Mouse (Mus musculus) lung, adult 2 months (tissue): Measurements from ENCODE around the gene Ahsa2. TPM values are rescaled to one million over a fixed set of nuclear protein-coding genes. Genes with fewer than 3 reads are reported as not detected.
"Not testable (repeated sequence)": the region's sequence is repeated elsewhere in the genome, so short reads cannot be mapped to it uniquely, and the experiment has no call there.

Source experiments
- DNase-seq: peaks from one replicate; pipeline ENCODE4 v3.0.0; 2022
- H3K4me1 ChIP-seq: fragments of 200-500 bp; 2 replicates; pipeline ENCODE4 v1.6.1; 2011; ENCODE audit warnings: low read length; ENCODE audit not compliant: control insufficient read depth, insufficient read depth
- H3K4me3 ChIP-seq: fragments of 200-500 bp; replicated peaks from 2 replicates; pipeline ENCODE3; 2011; ENCODE audit warnings: low read depth, mild to moderate bottlenecking, control low read depth, low read length; ENCODE audit errors: extremely low read depth
- CTCF ChIP-seq: fragments of 200-500 bp; IDR thresholded peaks from 2 replicates; pipeline ENCODE4 v1.5.1; 2011; ENCODE audit warnings: mild to moderate bottlenecking, low read length, control low read depth; ENCODE audit not compliant: insufficient read depth
- POLR2A ChIP-seq: fragments of 200-500 bp; IDR thresholded peaks from 2 replicates; pipeline ENCODE4 v1.6.1; 2011; ENCODE audit warnings: low read depth, mild to moderate bottlenecking, control low read depth, low read length, borderline replicate concordance; ENCODE audit errors: extremely low read depth
- WGBS: fragments of 180-500 bp; shearing (Covaris S2); methylation state at CpG from one replicate; pipeline ENCODE4 v1.1.7; 2018; 5-methylcytosine and 5-hydroxymethylcytosine counted together
- polyA plus RNA-seq: library from polyadenylated mRNA; depleted of rRNA; stranded (reverse); fragments of >200 nt; gene quantifications from 2 replicates; pipeline ENCODE4 v1.2.3, GENCODE M21; 2012; rRNA removed

The Ahsa2 gene
- polyA plus RNA-seq: 5.6 and 7.9 TPM in 2 replicates

DNA sequence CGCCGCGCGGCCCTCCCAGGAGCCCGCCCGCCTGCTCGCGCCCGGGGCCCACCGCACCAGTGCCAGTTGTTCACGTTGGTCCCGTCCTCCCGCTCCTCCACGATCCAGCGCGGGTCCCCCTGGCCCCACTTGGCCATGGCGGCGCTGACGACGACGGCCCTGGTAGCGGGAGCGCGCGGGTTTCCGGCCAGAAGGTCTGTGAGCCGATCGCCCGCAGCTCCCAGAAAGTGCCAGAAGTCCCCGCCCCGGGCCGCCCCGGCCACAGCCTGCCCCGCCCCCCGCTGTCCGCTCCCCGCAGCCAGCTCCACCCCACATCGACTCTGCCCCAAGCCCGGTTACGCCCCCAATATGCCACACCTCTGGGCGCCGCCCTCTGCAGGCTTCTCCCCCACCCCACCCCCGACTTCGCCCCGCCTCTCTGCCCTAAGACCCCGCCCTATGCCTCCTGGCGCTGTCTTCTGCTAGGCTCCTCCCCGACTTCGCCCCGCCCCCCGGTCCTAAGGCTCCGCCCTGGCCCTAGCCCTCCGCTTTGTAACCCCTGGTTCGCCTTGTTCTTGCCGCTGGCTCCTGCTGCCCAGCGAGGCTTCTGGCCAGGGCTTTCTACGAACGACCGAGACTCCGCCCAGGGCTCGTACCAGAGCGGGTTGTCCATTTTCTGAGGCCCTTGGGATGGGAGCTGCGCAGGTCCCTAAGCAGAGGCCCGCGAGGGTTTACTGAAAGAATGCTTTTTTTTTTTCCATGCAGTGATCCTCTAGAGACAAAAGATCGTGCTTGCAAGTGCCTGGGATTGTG is at the start of gene Ahsa2:
Gene Ahsa2 (minus strand): TSS at position 313 of the 792 bp plus-strand sequence.
- TF ChIP-seq CTCF (no peak), POLR2A (peak; percentile 67; the same call in 1 of the 2 replicates)
- Histone ChIP-seq H3K4me3 (peak within 1 kb of the TSS; percentile 93), H3K4me1 (peaks cover 9% of the 10 kb centered on the region)
- DNase-seq: peak; percentile 98
- WGBS: 1% methylated on average over 62 of the region's 66 CpGs

DNA sequence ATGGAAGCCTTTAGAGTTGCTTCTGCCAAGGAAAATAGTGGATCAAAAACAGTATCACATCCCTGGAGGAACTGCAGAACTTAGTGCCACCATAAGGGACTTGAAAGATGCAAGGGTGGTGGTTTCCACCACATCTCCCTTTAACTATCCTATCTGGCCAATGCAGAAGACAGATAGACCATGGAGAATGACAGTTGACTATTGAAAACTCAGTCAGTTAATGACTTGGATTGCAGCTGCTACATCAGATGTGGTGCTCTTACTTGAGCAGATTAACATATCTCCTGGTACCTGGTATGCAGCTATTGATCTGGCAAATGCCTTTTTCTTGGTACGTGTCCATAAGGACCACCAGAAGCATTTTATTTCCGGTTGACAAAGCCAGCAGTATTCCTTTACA is 39.6 kb upstream of the Ahsa2 start:
- Histone ChIP-seq H3K4me3 (no peak overlapping the region), H3K4me1 (no peaks in the 10 kb centered on the region)
- WGBS: 92% methylated on average over 2 of the region's 2 CpGs
- DNase-seq: no peak
- no peak for TF ChIP-seq CTCF
- no peak for TF ChIP-seq POLR2A

DNA sequence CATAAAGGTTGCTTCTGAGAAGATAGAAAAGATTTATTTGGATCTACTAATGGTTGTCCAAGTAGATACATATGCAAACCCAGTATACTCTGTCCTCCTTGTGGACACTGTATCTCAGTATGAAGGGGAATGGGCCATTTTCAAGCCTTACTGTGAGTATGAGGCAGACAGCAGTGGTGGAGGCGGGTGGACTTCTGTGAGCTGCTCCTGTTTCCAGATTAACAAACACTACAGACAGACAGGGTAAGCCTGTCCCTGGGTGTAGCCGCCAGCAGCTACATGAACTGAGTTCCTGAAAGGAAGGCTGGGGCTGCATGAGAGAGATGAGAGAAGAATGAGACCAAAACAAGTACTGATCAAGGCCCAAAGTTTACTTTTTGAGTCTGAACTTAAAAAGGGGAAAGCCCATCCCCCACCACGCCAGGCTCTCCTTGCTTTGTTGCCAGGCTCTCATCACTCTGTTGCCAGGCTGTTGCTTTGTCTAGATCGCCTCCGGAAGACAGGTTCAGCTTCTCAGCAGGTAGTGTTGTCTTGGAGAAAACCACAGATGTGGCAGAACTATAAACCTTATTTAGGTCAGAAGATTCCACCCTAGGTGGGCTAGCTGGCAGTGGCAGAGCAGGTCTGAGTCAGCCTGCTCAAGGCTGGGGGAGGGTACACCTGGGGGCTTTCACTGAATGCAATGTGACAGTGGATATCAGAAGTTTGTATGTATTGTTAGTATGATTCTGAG is 22.8 kb upstream of the Ahsa2 start, which contains the start of gene 1700093K21Rik:
Gene 1700093K21Rik (minus strand): TSS at position 683 of the 733 bp plus-strand sequence.
- Histone ChIP-seq H3K4me3 (no peak within 1 kb of the TSS), H3K4me1 (no peaks in the 10 kb centered on the region)
- TF ChIP-seq CTCF: no peak
- no peak for TF ChIP-seq POLR2A
- WGBS: 46% methylated on average over 5 of the region's 5 CpGs
- DNase-seq: no peak

DNA sequence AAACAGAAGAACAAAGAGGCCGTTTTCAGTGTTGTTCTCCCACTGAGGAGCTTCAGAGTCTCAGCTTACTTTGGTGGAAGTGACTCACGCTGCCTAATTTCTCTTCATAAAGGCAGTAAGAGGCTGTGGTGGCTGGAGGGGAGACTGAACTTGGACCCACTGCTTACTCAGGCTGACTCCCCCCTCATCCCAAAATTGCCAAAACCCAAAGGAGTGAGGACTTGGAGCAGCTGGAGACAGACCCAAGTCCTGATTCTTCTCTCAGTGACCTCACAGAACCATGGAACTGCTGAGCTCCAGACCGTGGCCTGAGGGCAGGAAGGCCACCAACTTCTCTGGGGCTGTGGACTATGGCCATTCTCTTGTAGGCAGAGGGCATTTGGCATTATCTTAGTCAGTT is 21.2 kb upstream of the Ahsa2 start:
- no peaks in the 10 kb centered on the region for H3K4me1 ChIP-seq
- WGBS: 72% methylated on average over 3 of the region's 3 CpGs
- no peak for TF ChIP-seq CTCF
- TF ChIP-seq POLR2A: no peak
- DNase-seq: no peak
- H3K4me3 ChIP-seq: no peak overlapping the region

- Histone ChIP-seq H3K4me3 (no peak overlapping the region), H3K4me1 (no peaks in the 10 kb centered on the region)
- 77% methylated on average over 2 of the region's 2 CpGs for WGBS
- no peak for DNase-seq
- TF ChIP-seq POLR2A: no peak
- no peak for TF ChIP-seq CTCF
These were observed 17.5 kb upstream of the Ahsa2 start for GRCm38 (mm10) chr11:23515315-23515714.

GRCm38 (mm10) chr11:23514785-23515184 is 17.0 kb upstream of the Ahsa2 start:
- not testable (repeated sequence) for DNase-seq, H3K4me1 ChIP-seq, H3K4me3 ChIP-seq
- WGBS: 50% methylated on average over 4 of the region's 4 CpGs

GRCm38 (mm10) chr11:23504801-23505200 is 7.0 kb upstream of the Ahsa2 start:
- WGBS: 78% methylated on average over 5 of the region's 5 CpGs
- DNase-seq, H3K4me1 ChIP-seq, H3K4me3 ChIP-seq: not testable (repeated sequence)

GRCm38 (mm10) chr11:23498609-23499008 is 779 bp upstream of the Ahsa2 start:
- TF ChIP-seq CTCF (no peak), POLR2A (no peak)
- DNase-seq: no peak
- 33% methylated on average over 5 of the region's 5 CpGs for WGBS
- Histone ChIP-seq H3K4me3 (no peak overlapping the region), H3K4me1 (peaks cover 9% of the 10 kb centered on the region)

DNA sequence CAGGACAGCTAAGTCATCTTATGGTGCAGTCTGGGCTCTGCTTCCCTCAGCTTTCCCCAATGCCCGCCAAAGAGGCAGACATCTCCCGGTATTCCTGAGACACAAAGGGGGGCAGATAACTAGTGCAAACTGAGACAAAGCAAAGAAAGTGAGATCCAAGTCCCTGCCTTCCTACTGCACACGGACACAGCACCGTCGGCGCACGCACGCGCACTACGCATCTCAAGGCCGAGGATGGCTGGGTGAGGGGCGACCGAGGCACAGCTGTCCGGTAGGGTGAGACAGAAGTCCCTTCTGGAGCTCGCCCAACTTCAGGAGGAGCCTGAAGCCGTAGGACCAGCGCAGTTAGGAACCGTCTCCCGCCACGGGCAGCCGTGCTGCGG is 504 bp downstream of the Ahsa2 start:
- H3K4me3 ChIP-seq: peak overlapping the region; percentile 93
- TF ChIP-seq CTCF (no peak), POLR2A (no peak)
- no peak for DNase-seq
- peaks cover 9% of the 10 kb centered on the region for H3K4me1 ChIP-seq
- under 1% methylated on average over 22 of the region's 22 CpGs for WGBS

DNA sequence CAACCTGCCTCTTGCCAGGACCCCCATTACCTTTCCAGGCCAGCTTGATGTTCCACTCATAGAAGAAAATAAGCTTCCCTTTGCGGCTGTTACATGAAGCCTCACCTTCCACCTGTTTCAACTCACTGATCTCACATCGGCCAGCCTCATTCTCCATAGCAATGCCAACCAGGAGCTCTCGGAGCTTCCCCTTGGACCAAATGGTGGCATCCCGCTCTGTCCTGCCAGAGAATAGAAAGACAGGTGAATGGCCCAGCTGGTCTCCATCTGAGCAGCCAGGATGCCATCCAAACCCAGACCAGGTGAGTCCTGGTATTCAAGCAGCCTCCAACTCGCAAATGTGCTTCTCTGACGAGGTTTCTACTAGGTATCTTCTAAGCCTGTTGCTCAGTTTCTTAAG is 1.2 kb downstream of the Ahsa2 start:
- DNase-seq: no peak
- TF ChIP-seq POLR2A: no peak
- TF ChIP-seq CTCF: no peak
- WGBS: 50% methylated on average over 6 of the region's 6 CpGs
- peak overlapping the region; percentile 4 for H3K4me3 ChIP-seq
- peaks cover 9% of the 10 kb centered on the region for H3K4me1 ChIP-seq
